Mouse (Mus musculus) fibroblast of lung, adult 2 months (primary cell): ENCODE data around the gene Gm16253.
A peak's percentile ranks its signal among the peaks of the same experiment; 100 is the strongest.

Source experiments
- DNase-seq: peaks from one replicate; pipeline ENCODE4 v3.0.0-alpha.2; 2011; ENCODE audit warnings: low read depth

Gene Gm16253

DNA sequence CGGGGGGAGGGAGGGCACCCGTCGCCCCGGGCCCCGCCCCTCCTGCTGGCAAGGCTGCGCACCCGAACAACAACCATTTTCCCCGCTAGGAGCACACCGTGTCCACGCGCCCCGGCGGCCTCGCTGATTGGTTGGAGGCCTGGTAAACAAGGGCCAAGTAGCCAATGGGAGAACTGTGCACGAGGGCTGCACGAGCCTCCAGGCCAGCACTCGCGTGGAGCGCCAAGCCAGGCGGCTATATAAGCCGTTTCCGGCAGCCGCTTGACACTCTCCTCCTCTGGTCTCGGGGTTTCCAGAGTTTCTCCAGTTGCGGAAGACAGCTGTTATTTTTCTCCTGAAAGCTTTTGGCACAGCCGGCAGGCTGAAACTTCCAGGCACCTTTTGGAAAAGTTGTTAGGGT is 19.1 kb upstream of the Gm16253 start, which contains the start of gene Txnip:
Gene Txnip, plus strand, starts transcription at position 264 of the 400 bp plus-strand sequence.
- peak; percentile 98 for DNase-seq

DNA sequence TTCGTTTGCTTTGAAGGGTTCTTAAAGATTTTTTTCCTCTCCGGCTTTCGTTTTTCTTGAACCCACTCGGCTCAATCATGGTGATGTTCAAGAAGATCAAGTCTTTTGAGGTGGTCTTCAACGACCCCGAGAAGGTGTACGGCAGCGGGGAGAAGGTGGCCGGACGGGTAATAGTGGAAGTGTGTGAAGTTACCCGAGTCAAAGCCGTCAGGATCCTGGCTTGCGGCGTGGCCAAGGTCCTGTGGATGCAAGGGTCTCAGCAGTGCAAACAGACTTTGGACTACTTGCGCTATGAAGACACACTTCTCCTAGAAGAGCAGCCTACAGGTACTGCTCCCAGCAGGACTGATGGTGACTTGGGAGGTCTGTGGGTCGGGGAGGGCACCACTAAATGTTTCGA is 18.6 kb upstream of the Gm16253 start:
- no peak for DNase-seq

DNA sequence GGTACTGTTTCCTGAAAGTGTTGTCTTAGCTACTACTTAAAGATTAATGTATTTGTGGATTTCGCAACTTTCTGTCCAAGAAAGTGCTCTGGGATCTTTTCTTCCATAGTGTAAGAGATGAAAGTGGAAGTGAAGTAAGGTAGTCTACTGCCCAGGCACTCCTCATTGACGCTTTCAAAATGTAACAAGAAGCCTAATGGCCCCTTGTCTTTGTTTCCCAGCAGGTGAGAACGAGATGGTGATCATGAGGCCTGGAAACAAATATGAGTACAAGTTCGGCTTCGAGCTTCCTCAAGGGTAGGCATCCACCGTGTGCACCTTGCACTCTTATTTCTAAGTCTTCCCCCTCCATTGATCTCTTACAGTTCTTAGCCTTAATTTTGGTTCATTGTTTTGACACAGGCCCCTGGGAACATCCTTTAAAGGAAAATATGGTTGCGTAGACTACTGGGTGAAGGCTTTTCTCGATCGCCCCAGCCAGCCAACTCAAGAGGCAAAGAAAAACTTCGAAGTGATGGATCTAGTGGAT is 18.1 kb upstream of the Gm16253 start:
- DNase-seq: no peak

DNA sequence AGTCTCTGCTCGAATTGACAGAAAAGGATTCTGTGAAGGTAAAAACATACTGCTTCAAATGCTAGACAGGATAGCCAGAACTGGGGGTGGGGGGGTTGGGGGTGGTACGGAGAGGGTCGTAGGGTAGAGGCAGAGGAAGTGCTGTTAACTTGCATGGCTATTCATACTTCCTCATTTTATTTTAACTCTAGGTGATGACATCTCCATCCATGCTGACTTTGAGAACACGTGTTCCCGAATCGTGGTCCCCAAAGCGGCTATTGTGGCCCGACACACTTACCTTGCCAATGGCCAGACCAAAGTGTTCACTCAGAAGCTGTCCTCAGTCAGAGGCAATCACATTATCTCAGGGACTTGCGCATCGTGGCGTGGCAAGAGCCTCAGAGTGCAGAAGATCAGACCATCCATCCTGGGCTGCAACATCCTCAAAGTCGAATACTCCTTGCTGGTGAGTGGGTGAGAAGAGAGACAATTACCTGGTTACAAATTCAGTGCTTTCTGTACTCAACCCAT is 17.3 kb upstream of the Gm16253 start:
- DNase-seq: no peak

DNA sequence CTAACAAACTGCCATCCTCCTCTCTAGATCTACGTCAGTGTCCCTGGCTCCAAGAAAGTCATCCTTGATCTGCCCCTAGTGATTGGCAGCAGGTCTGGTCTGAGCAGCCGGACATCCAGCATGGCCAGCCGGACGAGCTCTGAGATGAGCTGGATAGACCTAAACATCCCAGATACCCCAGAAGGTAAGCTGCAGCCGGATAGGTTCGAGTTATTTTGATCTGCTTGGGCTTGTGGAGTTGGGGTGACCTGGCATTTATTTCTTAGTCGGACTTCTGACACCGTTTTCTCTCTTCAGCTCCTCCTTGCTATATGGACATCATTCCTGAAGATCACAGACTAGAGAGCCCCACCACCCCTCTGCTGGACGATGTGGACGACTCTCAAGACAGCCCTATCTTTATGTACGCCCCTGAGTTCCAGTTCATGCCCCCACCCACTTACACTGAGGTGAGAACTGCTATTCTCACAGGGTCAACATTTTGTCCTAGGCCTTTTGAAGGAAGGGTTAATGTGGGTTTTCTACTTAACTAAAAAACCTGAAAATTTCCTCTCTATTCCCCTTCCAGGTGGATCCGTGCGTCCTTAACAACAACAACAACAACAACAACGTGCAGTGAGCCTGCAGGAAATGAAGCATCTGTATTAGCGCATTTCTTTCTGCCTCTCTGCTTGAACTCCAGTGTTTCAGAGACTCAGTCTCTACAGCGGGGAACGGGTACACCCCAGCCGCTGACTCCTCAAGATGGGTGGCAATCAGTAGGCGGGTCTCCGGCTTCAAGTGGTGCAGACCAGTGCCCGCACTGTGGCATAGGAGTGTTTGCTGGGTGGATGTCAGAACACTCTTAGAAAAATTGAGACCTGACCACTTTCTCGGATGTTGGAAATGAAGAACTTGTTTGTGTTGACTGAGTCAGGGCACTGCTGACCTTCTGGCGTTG is 16.6 kb upstream of the Gm16253 start:
- no peak for DNase-seq

DNA sequence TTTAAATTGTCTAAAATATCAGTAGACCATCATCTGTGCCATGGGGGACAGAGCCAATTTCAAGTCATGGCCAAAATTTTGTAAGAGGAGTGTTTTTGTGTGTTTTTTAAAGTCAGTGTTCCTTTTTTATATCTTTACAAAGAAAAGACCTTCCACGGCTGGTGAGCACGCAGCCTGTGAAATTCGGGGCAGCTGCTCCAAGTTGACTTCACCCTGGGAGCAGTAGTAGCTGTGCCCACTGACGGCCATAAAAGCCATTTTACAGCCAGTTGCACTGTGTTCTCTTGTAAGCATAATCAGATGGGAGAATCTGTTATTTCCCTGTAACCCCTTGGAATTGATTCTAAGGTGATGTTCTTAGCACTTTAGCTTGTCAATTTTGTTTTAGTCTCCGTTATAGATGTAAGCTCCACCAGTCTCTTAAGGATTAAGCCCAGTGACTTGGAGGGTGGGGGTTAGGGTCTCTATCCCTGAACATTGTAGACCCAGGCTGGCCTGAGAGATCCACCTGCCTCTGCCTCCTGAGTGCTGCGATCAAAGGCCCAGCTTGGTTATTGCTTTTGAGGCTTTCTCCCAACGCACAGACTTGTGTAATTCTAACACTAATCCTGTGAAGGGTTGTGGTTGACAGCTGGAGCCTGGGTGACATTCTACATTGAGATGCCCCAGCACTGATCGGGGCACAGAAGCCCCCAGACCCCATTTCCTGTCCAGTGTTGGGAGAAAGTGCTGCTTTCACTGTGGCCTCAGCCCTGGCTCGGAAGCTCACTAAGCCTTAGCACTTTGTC is 15.7 kb upstream of the Gm16253 start:
- DNase-seq: no peak

DNA sequence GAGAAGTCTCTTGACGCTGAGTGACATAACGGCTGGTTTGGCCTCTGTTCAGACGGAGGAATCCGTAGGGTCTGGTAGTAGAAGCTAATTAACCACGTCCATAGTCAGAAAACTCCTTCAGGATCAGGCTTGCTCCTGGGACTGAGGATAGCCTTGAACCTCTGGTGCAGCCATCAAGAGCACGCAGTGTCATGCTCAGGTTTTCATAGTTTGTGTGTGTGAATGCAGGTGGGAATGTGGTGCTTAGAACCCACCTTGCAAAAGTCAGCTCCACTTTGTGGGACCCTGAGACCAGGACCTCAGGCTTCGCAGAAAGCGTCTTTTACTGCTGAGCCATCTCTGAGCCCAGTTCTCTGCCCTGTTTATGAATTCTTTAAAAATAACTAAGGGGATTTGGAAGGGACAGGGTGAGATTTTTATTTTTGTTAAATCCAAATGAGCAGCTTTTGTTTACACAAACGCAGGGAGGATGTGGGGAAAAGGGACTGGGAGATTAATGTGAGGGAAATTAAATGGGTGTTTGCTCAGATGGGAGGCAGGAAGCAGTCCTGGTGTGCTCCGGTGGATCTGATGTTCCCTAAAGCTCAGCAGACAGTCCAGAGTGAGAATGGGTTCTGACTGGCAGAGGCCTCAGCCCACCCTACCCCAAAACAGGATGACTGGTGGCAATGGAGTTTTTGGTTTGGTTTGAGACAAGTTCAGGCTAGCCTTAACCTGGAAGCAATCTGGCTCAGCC is 14.7 kb upstream of the Gm16253 start:
- DNase-seq: no peak

DNA sequence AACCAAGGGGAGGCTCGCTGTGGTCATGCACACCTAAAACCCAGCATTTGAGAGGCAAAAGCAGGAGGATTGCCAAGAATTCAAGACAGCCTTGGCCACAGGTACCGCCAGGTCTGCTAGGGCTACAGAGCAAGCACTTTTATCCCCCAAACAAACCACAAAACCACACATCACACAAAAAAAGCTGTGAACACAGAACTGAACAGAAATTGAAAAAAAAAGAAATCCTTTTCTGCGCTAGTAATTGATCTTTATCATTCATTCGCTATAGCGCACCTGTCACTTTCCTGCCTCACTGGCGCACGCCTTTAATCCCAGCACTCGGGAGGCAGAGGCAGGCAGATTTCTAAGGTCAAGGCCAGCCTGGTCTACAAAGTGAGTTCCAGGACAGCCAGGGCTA is 13.5 kb upstream of the Gm16253 start:
- no peak for DNase-seq

DNA sequence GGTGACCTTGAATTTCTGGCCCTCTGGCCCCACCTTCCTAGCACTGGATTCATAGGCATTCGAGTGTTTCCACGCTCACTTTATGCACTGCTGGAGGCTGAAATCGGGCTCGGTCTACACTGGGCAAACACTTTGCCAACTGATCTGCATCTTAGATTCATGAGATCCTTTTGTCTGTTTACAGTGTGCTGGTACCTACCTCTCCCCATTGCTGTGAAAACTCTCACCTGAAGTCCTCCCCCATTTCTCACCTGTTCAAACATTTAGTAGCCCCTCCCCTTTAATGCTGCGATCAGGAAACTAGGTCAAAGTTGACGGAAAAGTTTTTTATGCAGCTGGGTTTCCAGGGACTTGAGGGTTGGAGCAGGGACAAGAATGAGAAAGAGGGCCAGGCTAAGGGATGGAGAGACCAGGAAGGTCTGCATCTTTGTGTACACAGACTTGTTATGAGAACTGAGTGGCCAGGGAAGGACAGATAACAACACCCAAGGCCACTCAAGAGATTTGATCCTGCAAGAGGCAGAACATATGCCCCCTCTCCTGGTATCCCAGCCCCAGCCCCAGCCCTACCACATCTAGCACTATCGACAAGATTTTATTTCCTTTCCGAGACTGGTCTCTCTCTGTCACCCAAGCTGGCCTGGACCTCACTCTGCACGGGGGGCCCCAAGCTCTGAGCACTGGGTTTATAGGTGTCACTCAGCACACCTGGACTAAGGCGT is 12.7 kb upstream of the Gm16253 start:
- no peak for DNase-seq

DNA sequence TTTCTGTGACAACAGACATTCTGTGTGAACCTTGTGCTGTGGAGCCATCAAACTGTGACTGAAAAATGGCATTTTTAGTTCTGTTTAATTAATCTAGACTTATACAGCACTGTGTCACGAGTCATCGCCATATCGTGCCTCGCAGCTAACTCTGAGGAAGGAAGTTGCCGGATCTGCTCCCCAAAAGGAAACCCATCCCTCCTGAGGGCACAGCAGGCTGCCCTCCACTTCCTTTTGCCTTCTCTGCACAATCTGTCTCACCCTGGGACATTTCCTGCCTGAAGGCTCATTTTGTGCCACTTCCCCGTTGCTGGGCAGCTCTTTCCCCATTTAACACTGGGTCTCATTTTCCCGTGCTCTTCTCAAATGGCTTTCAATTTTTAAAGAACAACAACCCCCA is 12.2 kb upstream of the Gm16253 start:
- no peak for DNase-seq

DNA sequence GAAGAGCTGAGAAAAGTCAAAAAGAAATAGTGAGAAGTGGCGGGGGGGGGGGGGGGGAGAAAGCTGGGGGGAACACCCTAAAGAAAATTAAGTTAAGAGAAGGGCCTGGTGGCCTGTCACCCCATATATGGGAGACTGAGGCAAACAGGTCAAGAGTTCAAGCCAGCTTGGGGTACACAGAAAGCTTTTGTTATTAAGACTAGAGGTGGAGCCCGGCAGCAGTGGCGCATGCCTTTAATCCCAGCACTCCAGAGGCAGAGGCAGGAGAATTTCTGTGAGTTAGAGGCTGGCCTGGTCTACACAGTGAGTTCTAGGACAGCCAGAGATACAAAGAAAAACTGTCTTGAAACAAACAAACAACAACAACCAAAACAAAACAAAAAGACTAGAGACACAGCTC is 11.7 kb upstream of the Gm16253 start:
- DNase-seq: no peak

DNA sequence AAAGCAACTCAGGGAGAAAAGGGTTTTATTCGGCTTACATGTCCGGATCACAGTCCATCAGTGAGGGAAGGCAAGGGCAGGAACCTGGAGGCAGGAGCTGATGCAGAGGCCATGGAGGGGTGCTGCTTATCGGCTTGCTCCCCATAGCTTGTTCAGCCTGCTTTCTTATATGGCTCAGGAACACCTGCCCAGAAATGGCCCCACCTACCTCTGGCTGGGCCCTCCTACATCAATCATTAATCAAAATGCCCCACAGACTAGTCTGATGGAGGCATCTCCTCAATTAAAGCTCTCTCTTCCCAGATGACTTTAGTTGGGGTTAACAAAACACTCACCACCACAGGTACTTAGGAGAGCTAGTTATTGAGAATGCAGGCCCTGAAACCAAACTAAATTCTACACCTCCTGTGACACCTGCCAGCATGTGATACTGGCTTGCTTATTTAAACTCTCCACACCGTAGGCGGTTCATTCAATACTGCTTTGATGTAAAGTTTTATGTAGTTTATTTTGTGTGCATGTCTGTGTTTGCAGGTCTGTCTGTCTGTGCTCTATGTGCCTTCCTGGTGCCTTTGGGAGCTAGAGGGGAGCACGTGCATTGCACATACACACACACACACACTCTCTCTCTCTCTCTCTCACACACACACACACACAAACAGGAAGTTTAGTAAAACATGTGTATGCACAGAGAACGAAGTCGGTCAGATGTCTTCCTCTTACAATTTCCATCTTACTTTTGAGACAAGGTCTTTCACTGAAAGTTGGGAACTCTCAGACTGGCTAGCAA is 9.9 kb upstream of the Gm16253 start:
- DNase-seq: no peak

DNA sequence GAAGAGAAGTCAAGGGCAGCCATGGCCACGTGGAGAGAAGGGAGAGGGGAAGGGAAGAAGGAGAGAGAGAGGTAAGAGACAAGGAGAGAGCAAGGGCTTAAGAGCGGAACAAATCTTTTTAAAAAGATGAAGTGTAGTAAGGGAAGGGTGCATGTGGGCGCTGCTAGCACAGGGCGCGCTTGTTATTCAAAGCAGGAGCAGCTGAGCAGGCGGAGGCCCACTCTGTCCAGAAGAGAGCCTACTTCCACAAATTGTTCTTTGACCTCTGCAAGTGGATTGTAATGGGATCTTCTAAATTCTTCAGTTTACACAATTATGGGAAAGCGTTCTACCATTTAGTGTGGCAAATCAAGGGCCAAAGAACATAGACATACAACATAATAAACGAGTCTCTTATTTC is 8.2 kb upstream of the Gm16253 start:
- no peak for DNase-seq

DNA sequence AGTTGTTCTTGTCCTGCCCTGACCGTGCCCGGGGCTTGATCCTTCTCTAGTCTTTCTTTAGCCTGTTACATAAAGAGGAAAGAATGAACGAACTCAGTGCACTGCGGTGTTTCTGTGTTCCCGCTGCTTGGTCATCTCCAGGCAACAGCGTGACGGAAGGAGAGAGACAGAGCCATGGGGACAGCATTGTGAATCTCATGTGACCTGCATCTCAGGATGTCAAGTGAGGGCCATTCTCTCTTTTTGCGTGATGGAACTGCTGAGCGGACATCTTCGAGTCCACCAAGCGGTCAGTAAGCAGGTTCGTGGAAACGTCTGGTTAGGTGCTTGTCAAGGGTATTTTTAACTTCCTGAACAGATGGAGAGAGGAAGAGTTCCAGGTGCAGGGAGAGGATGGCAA is 7.3 kb upstream of the Gm16253 start:
- no peak for DNase-seq

DNA sequence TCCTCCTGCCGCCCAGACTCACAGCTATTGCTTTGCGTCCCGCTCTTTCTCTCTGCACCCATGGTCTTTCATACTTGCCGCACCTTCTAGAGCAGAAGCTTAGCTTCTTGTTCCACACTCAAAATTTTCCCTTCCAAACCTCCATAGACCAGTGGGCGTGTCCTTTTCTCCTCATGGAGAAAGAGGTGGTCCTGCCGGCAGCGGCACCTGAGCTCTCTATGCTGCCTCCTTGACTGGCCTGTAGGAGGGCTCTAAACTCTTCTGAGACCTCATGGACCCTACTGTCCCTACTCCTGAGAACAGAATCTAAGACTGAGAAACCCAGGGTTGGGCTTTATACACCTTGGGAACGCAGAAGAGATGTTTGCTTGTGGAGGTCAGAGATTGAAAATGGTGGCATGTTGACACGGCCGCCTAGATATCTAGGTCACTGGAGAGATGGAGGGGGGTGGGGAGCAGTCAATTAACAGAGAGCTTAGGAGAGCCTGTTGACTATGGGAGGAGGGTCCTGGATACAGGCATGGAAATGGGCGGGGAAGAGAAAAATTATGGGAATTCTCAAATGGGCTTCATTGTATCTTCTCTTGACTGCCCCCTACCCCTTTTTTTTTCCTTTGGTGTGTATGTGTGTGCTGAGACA is 6.7 kb upstream of the Gm16253 start:
- DNase-seq: no peak

DNA sequence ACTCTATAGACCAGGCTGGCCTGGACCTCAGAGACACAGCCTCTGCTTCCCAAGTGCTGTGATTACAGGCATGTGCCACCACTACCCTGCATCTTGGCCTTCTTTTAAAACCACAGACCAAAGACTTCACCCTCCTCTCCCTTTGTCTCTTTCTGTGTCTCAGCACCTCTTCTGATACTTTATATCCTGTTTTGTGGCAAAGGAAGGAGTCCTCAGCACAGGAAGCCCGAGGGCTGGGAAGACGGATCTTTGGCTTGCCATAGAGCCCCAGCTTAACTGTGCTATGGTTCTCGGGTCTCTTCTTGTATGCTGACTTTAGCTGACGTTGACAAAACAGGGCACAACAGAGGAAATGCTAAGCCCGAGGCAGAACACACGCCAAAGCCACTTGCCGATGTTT is 6.1 kb upstream of the Gm16253 start:
- DNase-seq: no peak

DNA sequence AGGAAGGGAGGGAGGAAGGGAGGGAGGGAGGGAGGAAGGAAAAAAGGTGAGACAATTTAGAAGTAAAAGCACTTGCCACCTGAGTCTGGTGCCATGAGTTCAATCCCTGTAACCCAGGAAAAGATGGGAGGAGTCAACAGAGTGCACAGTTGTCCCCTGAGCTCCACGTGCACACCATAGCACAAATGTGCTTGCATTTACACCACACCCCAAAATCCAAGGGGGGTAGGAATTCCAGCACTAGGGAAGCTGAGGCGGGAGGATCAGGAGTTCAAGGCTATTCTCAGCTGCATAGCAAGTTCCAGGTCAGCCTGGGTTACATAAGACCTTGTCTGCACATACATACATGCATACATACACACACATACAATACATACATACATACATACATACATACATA is 5.4 kb upstream of the Gm16253 start:
- DNase-seq: no peak

DNA sequence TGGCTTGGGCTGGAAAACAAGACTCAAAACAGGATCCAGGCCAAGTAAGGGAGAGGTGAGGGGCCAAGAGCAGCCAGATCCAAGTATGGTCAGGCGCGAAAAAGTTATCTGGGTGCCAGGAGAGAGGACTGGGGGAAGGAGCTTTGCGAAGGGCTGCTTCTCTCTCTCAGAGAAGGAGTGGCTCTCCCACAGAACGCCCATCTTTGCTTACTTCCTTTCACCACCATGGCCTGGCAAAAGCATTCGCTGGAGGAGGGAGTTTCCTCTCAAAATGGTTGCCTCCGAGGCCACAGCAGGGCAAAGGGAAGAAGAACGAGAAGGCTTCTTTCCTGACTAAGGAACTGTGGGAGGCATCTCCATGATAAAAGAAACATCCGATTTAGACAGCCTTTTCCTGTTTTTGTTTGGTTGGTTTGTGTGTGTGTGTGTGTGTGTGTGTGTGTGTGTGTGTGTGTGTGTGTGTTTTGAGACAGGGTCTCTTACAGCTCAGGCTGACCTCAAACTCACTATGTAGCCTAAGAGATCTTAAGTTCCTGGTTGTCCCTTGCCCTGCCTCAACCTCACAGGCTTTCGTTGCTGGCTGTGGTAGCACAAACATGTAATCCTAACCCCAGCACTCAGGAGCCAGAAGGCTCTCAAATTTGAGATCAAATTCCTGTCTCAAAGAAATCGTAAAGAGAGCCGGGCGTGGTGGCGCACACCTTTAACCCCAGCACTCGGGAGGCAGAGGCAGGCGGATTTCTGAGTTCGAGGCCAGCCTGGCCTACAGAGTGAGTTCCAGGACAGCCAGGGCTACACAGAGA is 4.7 kb upstream of the Gm16253 start:
- no peak for DNase-seq
